Mouse (Mus musculus) hindbrain, embryonic 13.5 days (tissue): Measurements from ENCODE around the gene Clba1. TPM values are rescaled to one million over a fixed set of nuclear protein-coding genes. Genes with fewer than 3 reads are reported as not detected.

ENCODE experiments used
- ATAC-seq: fragments of 200-750 bp; cut with Nextera tagmentation; 2 replicates; pipeline ENCODE4 v1.8.0; 2017; ENCODE audit warnings: moderate TSS enrichment; ENCODE audit not compliant: low FRiP score
- H3K27ac ChIP-seq: fragments of 300-500 bp; sonication (generic); 2 replicates; pipeline ENCODE4 v1.5.1; 2015; ENCODE audit warnings: inconsistent platforms, mild to moderate bottlenecking, moderate library complexity
- H3K27me3 ChIP-seq: fragments of 300-500 bp; sonication (generic); 2 replicates; pipeline ENCODE4 v1.6.1; 2015; ENCODE audit warnings: mild to moderate bottlenecking, inconsistent platforms
- H3K36me3 ChIP-seq: fragments of 300-500 bp; sonication (generic); 2 replicates; pipeline ENCODE4 v1.6.1; 2015; ENCODE audit warnings: mild to moderate bottlenecking, inconsistent platforms
- H3K4me1 ChIP-seq: fragments of 300-500 bp; sonication (generic); replicated peaks from 2 replicates; pipeline ENCODE4 v1.6.1; 2015; ENCODE audit warnings: inconsistent platforms
- H3K4me2 ChIP-seq: fragments of 300-500 bp; sonication (generic); 2 replicates; pipeline ENCODE4 v1.6.1; 2015; ENCODE audit warnings: inconsistent platforms, mild to moderate bottlenecking, moderate library complexity
- H3K4me3 ChIP-seq: fragments of 300-500 bp; sonication (generic); 2 replicates; pipeline ENCODE4 v1.5.1; 2015; ENCODE audit warnings: mild to moderate bottlenecking, inconsistent platforms
- H3K9ac ChIP-seq: fragments of 300-500 bp; sonication (generic); 2 replicates; pipeline ENCODE4 v1.6.1; 2015; ENCODE audit warnings: mild to moderate bottlenecking, inconsistent platforms
- H3K9me3 ChIP-seq: fragments of 300-500 bp; sonication (generic); 2 replicates; pipeline ENCODE4 v1.6.1; 2016; ENCODE audit warnings: inconsistent platforms
- WGBS: fragments of 180-500 bp; shearing (Covaris S2); methylation state at CpG from one replicate; pipeline ENCODE4 v1.1.7; 2015; 5-methylcytosine and 5-hydroxymethylcytosine counted together
- polyA plus RNA-seq: library from polyadenylated mRNA; unstranded; fragments of >200 nt; fragmentation: Nextera tagmentation; extraction: Ambion mirVana; gene quantifications from 2 replicates; pipeline ENCODE4 v1.2.1, GENCODE M21; 2015

Clba1 gene
- polyA plus RNA-seq, 1 experiment from 2014 or later, result 21.9 TPM

- Histone ChIP-seq H3K4me2 (no peak overlapping the region), H3K4me1 (no peaks in the 10 kb centered on the region), H3K9ac (no peak overlapping the region), H3K27me3 (no peaks in the 10 kb centered on the region), H3K4me3 (no peak overlapping the region), H3K9me3 (peaks cover 3% of the 10 kb centered on the region; the same call in 1 of the 2 replicates), H3K27ac (no peak overlapping the region), H3K36me3 (no peaks in the 10 kb centered on the region)
- WGBS, result 82% methylated on average over 2 of the region's 2 CpGs
- ATAC-seq, result no peak
Observed at GRCm38 (mm10) chr12:112769751-112770150, 39.0 kb upstream of the Clba1 start.

GRCm38 (mm10) chr12:112770396-112770795 is 38.3 kb upstream of the Clba1 start:
- no peak overlapping the region for H3K4me3 ChIP-seq
- 86% methylated on average over 4 of the region's 4 CpGs for WGBS
- H3K9me3 ChIP-seq, result peaks cover 5% of the 10 kb centered on the region; the same call in 1 of the 2 replicates
- H3K27ac ChIP-seq, result no peak overlapping the region
- no peaks in the 10 kb centered on the region for H3K27me3 ChIP-seq
- no peak overlapping the region for H3K9ac ChIP-seq
- no peaks in the 10 kb centered on the region for H3K4me1 ChIP-seq
- H3K4me2 ChIP-seq, result no peak overlapping the region
- no peak for ATAC-seq
- H3K36me3 ChIP-seq, result no peaks in the 10 kb centered on the region

- no peak for ATAC-seq
- Histone ChIP-seq H3K4me2 (no peak overlapping the region), H3K27me3 (no peaks in the 10 kb centered on the region), H3K36me3 (no peaks in the 10 kb centered on the region), H3K4me3 (no peak overlapping the region), H3K4me1 (no peaks in the 10 kb centered on the region), H3K9ac (no peak overlapping the region), H3K27ac (no peak overlapping the region), H3K9me3 (peaks cover 5% of the 10 kb centered on the region; the same call in 1 of the 2 replicates)
- WGBS, result 94% methylated on average over 14 of the region's 14 CpGs
Observed at GRCm38 (mm10) chr12:112772306-112772705, 36.4 kb upstream of the Clba1 start.

- no peaks in the 10 kb centered on the region for H3K4me1 ChIP-seq
- no peak overlapping the region for H3K4me3 ChIP-seq
- no peaks in the 10 kb centered on the region for H3K27me3 ChIP-seq
- H3K9ac ChIP-seq, result no peak overlapping the region
- H3K4me2 ChIP-seq, result no peak overlapping the region
- H3K36me3 ChIP-seq, result no peaks in the 10 kb centered on the region
- H3K9me3 ChIP-seq, result peaks cover 5% of the 10 kb centered on the region; the same call in 1 of the 2 replicates
- 42% methylated on average over 9 of the region's 9 CpGs for WGBS
- no peak for ATAC-seq
- no peak overlapping the region for H3K27ac ChIP-seq
Observed at GRCm38 (mm10) chr12:112773366-112773765, 35.4 kb upstream of the Clba1 start.

GRCm38 (mm10) chr12:112774026-112774425 is 34.7 kb upstream of the Clba1 start:
- ATAC-seq, result no peak
- no peak overlapping the region for H3K4me2 ChIP-seq
- no peaks in the 10 kb centered on the region for H3K36me3 ChIP-seq
- peaks cover 5% of the 10 kb centered on the region; the same call in 1 of the 2 replicates for H3K9me3 ChIP-seq
- no peaks in the 10 kb centered on the region for H3K27me3 ChIP-seq
- H3K27ac ChIP-seq, result no peak overlapping the region
- no peak overlapping the region for H3K9ac ChIP-seq
- 86% methylated on average over 6 of the region's 6 CpGs for WGBS
- no peak overlapping the region for H3K4me3 ChIP-seq
- no peaks in the 10 kb centered on the region for H3K4me1 ChIP-seq

GRCm38 (mm10) chr12:112774481-112774880 is 34.3 kb upstream of the Clba1 start:
- Histone ChIP-seq H3K4me3 (no peak overlapping the region), H3K27ac (no peak overlapping the region), H3K27me3 (no peaks in the 10 kb centered on the region), H3K4me1 (no peaks in the 10 kb centered on the region), H3K9me3 (peaks cover 5% of the 10 kb centered on the region; the same call in 1 of the 2 replicates), H3K4me2 (no peak overlapping the region), H3K36me3 (no peaks in the 10 kb centered on the region), H3K9ac (no peak overlapping the region)
- 95% methylated on average over 10 of the region's 10 CpGs for WGBS
- ATAC-seq, result no peak

- no peak overlapping the region for H3K4me2 ChIP-seq
- H3K27ac ChIP-seq, result no peak overlapping the region
- H3K9me3 ChIP-seq, result no peaks in the 10 kb centered on the region
- H3K9ac ChIP-seq, result no peak overlapping the region
- H3K4me3 ChIP-seq, result no peak overlapping the region
- WGBS, result 84% methylated on average over 8 of the region's 8 CpGs
- H3K4me1 ChIP-seq, result peaks cover 14% of the 10 kb centered on the region
- ATAC-seq, result no peak
- no peaks in the 10 kb centered on the region for H3K36me3 ChIP-seq
- H3K27me3 ChIP-seq, result 0 out of 2 replicates have a peak, but pooled peaks cover 7% of the 10 kb centered on the region
Observed at GRCm38 (mm10) chr12:112791026-112791425, 17.7 kb upstream of the Clba1 start.

GRCm38 (mm10) chr12:112793601-112794355 is 15.0 kb upstream of the Clba1 start:
- no peak overlapping the region for H3K27ac ChIP-seq
- WGBS, result 76% methylated on average over 13 of the region's 13 CpGs
- ATAC-seq, result no peak

GRCm38 (mm10) chr12:112794356-112794816 is 14.4 kb upstream of the Clba1 start:
- H3K36me3 ChIP-seq, result no peaks in the 10 kb centered on the region
- H3K4me1 ChIP-seq, result peaks cover 25% of the 10 kb centered on the region
- H3K4me2 ChIP-seq, result no peak overlapping the region
- no peak overlapping the region for H3K9ac ChIP-seq
- H3K4me3 ChIP-seq, result no peak overlapping the region
- no peaks in the 10 kb centered on the region for H3K9me3 ChIP-seq
- 38% methylated on average over 7 of the region's 7 CpGs for WGBS
- no peak overlapping the region for H3K27ac ChIP-seq
- H3K27me3 ChIP-seq, result peaks cover 21% of the 10 kb centered on the region
- ATAC-seq, result no peak

More at GRCm38 (mm10) chr12:112793601-112794355, 15.0 kb upstream of the Clba1 start:
- no peak overlapping the region for H3K9ac ChIP-seq
- H3K4me3 ChIP-seq, result no peak overlapping the region
- 0 out of 2 replicates have a peak, but pooled peaks cover 15% of the 10 kb centered on the region for H3K27me3 ChIP-seq
- H3K9me3 ChIP-seq, result no peaks in the 10 kb centered on the region
- H3K4me1 ChIP-seq, result peaks cover 25% of the 10 kb centered on the region
- H3K4me2 ChIP-seq, result no peak overlapping the region
- H3K36me3 ChIP-seq, result no peaks in the 10 kb centered on the region

- ATAC-seq, result no peak
Observed at GRCm38 (mm10) chr12:112794998-112795397, 13.7 kb upstream of the Clba1 start.

GRCm38 (mm10) chr12:112795466-112796104 is 13.2 kb upstream of the Clba1 start:
- no peak for ATAC-seq
- peaks cover 32% of the 10 kb centered on the region for H3K27me3 ChIP-seq
- H3K4me1 ChIP-seq, result peaks cover 25% of the 10 kb centered on the region
- no peaks in the 10 kb centered on the region for H3K9me3 ChIP-seq
- no peak overlapping the region for H3K9ac ChIP-seq
- no peak overlapping the region for H3K27ac ChIP-seq
- 78% methylated on average over 12 of the region's 18 CpGs for WGBS
- H3K36me3 ChIP-seq, result no peaks in the 10 kb centered on the region
- H3K4me3 ChIP-seq, result no peak overlapping the region
- no peak overlapping the region for H3K4me2 ChIP-seq

More at GRCm38 (mm10) chr12:112794998-112795397, 13.7 kb upstream of the Clba1 start:
- no peaks in the 10 kb centered on the region for H3K9me3 ChIP-seq
- no peak overlapping the region for H3K4me3 ChIP-seq
- H3K9ac ChIP-seq, result no peak overlapping the region
- H3K36me3 ChIP-seq, result no peaks in the 10 kb centered on the region
- 86% methylated on average over 5 of the region's 5 CpGs for WGBS
- no peak overlapping the region for H3K4me2 ChIP-seq
- peaks cover 27% of the 10 kb centered on the region for H3K27me3 ChIP-seq
- no peak overlapping the region for H3K27ac ChIP-seq
- peaks cover 25% of the 10 kb centered on the region for H3K4me1 ChIP-seq

- peaks cover 45% of the 10 kb centered on the region for H3K27me3 ChIP-seq
- ATAC-seq, result no peak
- 57% methylated on average over 17 of the region's 17 CpGs for WGBS
- H3K4me1 ChIP-seq, result peaks cover 28% of the 10 kb centered on the region
- no peaks in the 10 kb centered on the region for H3K9me3 ChIP-seq
- no peaks in the 10 kb centered on the region for H3K36me3 ChIP-seq
- no peak overlapping the region for H3K27ac ChIP-seq
- no peak overlapping the region for H3K4me3 ChIP-seq
- no peak overlapping the region for H3K9ac ChIP-seq
- no peak overlapping the region for H3K4me2 ChIP-seq
Observed at GRCm38 (mm10) chr12:112796551-112797510, 11.9 kb upstream of the Clba1 start.
